Mouse (Mus musculus): ENCODE measurements around the gene Nxpe5. TPM values are rescaled to one million over a fixed set of nuclear protein-coding genes. Genes with fewer than 3 reads are reported as not detected.
A peak's percentile ranks its signal among the peaks of the same experiment; 100 is the strongest.

Nxpe5 gene
- polyA plus RNA-seq (2015; fragmentation: Nextera tagmentation; extraction: Ambion mirVana) = not detected in 2 replicates

- Histone ChIP-seq H3K4me1 (no peaks in the 10 kb centered on the region), H3K36me3 (no peaks in the 10 kb centered on the region), H3K27me3 (replicated peaks) (no peaks in the 10 kb centered on the region), H3K27ac (replicated peaks) (no peak within 1 kb of the TSS), H3K4me3 (no peak within 1 kb of the TSS), H3K9ac (no peak within 1 kb of the TSS), H3K9me3 (no peaks in the 10 kb centered on the region), H3K4me2 (no peak within 1 kb of the TSS)
- WGBS = 50% methylated on average over 2 of the region's 2 CpGs
- no peak for ATAC-seq (ENCODE audit: extremely low read depth, insufficient number of reproducible peaks, low FRiP score, low TSS enrichment)
Measured at GRCm38 (mm10) chr5:138225700-138226099, at the start of gene Nxpe5. Gene Nxpe5, plus strand, starts transcription at chr5:138225898.

DNA sequence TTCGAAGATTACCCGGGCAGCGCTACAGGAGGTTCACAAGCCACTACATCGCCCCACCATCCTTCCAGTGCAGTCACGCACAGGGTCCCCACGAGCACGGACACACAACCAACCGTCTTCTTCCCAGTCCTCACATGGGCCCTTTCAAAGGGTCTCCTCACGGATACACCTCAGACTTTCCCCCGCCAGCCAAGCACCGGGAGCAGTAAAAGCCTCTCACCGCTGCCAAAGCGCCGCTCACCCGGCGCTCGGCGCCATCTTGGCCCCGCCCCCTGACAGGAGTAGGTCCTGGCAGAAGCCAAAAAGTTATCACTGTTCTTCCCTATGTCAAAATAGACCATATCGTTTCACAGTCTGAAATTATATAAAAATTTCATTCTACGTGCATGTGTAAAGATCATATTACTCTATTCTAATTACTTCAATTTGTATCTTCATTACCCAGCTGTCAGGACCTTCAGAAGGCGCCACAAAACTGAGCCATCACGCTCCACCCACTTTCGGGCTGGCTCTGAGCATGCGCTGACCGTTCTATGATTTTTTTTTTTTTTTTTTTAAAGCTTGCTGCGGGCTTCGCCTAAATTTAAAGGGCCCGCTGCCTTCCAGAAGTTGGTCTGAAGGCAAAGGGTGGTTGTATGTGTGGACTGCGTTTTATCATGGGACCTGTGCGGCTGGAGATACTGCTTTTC, 38.6 kb upstream of the Nxpe5 start, which contains the start of the genes Taf6 and Cnpy4:
TSS of gene Taf6 (minus strand) at position 502 of the 689 bp plus-strand sequence.
TSS of gene Cnpy4 (plus strand) at position 536 of the 689 bp plus-strand sequence.
- Histone ChIP-seq H3K9ac (peak within 1 kb of the TSS; percentile 91), H3K4me2 (peak within 1 kb of the TSS; percentile 77), H3K27me3 (replicated peaks) (no peaks in the 10 kb centered on the region), H3K9me3 (no peaks in the 10 kb centered on the region), H3K36me3 (peaks cover 49% of the 10 kb centered on the region), H3K27ac (replicated peaks) (peak within 1 kb of the TSS; percentile 74), H3K4me3 (peak within 1 kb of the TSS; percentile 72), H3K4me1 (peaks cover 20% of the 10 kb centered on the region)
- under 1% methylated on average over 31 of the region's 31 CpGs for WGBS
- ATAC-seq (ENCODE audit: extremely low read depth, insufficient number of reproducible peaks, low FRiP score, low TSS enrichment) = peak; percentile 69

DNA sequence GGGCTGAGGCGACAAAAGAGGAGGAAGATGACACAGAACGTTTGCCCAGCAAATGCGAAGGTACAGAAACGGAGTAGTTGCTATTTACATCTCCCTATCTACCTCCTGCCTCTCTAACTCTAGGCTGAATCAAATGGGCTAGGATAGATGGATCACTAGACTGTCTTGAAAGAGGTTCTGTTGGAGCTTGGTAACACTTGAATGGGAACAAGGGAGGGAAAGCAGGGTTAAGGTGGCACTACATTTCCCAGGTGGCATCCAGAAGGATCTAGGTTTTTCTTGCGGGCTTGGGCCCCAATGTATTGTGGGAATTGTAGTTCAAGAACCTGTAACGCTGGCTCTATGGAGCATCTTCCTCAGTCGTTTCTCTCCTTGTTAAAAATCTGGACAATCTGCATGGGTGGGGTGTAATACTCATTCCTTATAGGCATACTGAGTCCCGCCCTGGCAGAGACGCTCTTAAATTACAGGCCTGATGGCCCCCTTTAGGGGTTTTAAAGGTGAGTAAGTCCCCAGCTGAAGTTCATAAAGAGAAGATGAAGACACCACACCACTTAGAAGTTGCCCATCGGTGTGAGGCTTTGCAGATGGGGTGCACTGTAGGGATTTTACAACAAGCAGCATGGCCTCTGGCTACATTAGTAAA, 37.9 kb upstream of the Nxpe5 start:
- Histone ChIP-seq H3K27me3 (replicated peaks) (no peaks in the 10 kb centered on the region), H3K9me3 (no peaks in the 10 kb centered on the region), H3K9ac (peak overlapping the region; percentile 91), H3K4me1 (peaks cover 20% of the 10 kb centered on the region), H3K4me2 (peak overlapping the region; percentile 77), H3K36me3 (peaks cover 49% of the 10 kb centered on the region), H3K4me3 (peak overlapping the region; percentile 72), H3K27ac (replicated peaks) (peak overlapping the region; percentile 74)
- peak; percentile 70 for ATAC-seq (ENCODE audit: extremely low read depth, insufficient number of reproducible peaks, low FRiP score, low TSS enrichment)
- WGBS = under 1% methylated on average over 10 of the region's 10 CpGs

DNA sequence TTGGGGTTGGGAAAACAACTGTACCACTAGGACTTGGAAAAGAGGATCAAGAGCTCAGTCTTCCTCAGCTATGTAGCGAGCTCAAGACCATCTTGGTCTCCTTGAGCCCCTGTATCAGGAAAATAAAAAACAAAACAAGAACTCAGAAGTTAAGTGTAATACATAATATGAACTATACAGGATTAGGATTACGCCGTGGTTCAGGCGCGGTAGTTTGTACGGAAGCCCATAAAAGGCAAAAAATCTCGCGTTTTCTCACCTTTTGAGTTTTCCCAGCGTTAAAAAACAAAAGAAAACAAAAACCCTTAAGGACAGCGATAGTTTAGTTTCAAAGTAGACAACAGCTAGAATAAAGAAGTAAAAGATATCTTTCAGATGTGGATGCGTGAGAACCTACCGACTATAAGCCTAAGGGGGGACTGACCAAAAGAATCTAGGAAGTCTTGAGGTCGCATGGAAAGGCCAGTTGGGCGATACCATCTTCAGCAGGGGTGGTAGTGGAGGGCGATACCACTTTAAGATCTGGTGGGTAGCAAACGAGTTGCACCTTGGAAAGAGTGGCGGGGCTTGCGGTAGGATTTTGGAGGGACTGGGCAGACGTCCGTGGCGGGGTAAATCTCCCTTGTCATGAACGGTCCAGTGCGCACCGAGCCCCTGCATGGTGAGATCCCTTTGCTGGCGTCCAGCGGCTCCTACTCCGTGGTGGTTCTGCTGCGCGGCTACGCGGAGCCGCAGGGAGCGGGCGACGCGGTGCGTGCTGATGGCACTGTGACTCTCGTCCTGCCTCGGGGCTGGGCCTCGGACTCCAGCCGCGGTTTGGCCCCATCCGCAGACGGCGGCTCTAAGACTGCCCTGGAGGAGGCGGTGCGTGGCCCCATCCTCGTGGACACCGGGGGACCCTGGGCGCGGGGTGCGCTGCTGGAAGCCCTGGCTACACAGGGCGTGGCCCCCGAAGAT, 31.6 kb upstream of the Nxpe5 start, which contains the start of gene Mblac1:
TSS of gene Mblac1 (plus strand) at position 544 of the 957 bp plus-strand sequence.
- Histone ChIP-seq H3K27ac (replicated peaks) (peak within 1 kb of the TSS; percentile 87), H3K27me3 (replicated peaks) (no peaks in the 10 kb centered on the region), H3K36me3 (peaks cover 39% of the 10 kb centered on the region), H3K9ac (peak within 1 kb of the TSS; percentile 92), H3K4me2 (peak within 1 kb of the TSS; percentile 99), H3K4me1 (peaks cover 17% of the 10 kb centered on the region), H3K9me3 (no peaks in the 10 kb centered on the region), H3K4me3 (peak within 1 kb of the TSS; percentile 80)
- ATAC-seq (ENCODE audit: extremely low read depth, insufficient number of reproducible peaks, low FRiP score, low TSS enrichment) = peak; percentile 64
- WGBS = 7% methylated on average over 54 of the region's 54 CpGs

GRCm38 (mm10) chr5:138194755-138195345, 30.8 kb upstream of the Nxpe5 start:
- Histone ChIP-seq H3K9me3 (no peaks in the 10 kb centered on the region), H3K4me1 (peaks cover 17% of the 10 kb centered on the region), H3K27me3 (replicated peaks) (no peaks in the 10 kb centered on the region), H3K9ac (peak overlapping the region; percentile 92), H3K36me3 (peaks cover 33% of the 10 kb centered on the region), H3K27ac (replicated peaks) (peak overlapping the region; percentile 87), H3K4me2 (peak overlapping the region; percentile 99), H3K4me3 (peak overlapping the region; percentile 80)
- ATAC-seq (ENCODE audit: extremely low read depth, insufficient number of reproducible peaks, low FRiP score, low TSS enrichment) = peak; percentile 27; the same call in 1 of the 2 replicates
- 2% methylated on average over 29 of the region's 29 CpGs for WGBS

DNA sequence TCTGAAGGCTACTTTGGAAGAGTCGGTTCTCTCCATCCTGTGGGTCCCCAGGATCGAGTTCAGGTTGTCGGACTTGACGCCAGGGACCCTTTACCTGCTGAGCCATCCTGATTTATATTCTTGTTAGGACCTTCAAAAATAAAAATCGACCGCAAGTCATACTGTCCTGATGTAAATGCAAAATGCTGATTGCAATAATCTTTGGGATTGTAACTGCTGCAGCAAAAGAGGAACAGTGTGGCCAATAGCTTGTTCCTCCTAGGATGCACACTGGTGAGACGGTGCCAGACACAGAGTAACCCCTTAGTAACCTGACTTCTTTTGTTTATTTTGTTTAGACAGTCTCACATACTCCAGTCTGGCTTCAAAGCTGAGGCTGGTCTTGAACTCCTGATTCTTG, 30.2 kb upstream of the Nxpe5 start:
- Histone ChIP-seq H3K4me1 (peaks cover 17% of the 10 kb centered on the region), H3K9me3 (no peaks in the 10 kb centered on the region), H3K4me3 (peak overlapping the region; percentile 80), H3K27me3 (replicated peaks) (no peaks in the 10 kb centered on the region), H3K27ac (replicated peaks) (no peak overlapping the region), H3K9ac (peak overlapping the region; percentile 92), H3K36me3 (peaks cover 27% of the 10 kb centered on the region), H3K4me2 (peak overlapping the region; percentile 99)
- no peak for ATAC-seq (ENCODE audit: extremely low read depth, insufficient number of reproducible peaks, low FRiP score, low TSS enrichment)
- WGBS = 74% methylated on average over 7 of the region's 7 CpGs

GRCm38 (mm10) chr5:138199576-138199975, 26.1 kb upstream of the Nxpe5 start:
- H3K9me3 ChIP-seq = peaks cover 10% of the 10 kb centered on the region; the same call in 1 of the 2 replicates

DNA sequence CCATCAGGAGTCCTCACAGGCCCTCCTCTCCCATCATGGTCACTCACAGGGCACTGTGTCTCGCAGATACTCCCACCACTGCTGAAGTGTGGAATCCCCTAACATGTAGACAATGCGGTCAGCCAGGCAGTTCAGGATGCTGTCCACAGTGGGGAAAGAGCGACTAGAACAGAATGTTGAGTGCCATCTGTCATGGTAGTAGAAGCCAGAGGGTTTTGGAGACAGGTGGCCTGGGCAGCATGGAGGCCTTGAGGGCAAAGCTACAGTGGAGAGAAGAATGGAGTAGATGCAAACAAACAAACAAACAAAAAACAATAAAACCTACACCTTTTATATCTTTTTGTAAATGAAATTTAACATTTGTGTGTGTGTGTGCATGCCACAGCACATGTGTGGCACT, 23.6 kb upstream of the Nxpe5 start:
- Histone ChIP-seq H3K4me1 (no peaks in the 10 kb centered on the region), H3K4me2 (no peak overlapping the region), H3K27ac (replicated peaks) (no peak overlapping the region), H3K36me3 (no peaks in the 10 kb centered on the region), H3K9ac (no peak overlapping the region), H3K9me3 (peaks cover 18% of the 10 kb centered on the region; the same call in 1 of the 2 replicates), H3K4me3 (no peak overlapping the region), H3K27me3 (replicated peaks) (no peaks in the 10 kb centered on the region)
- ATAC-seq (ENCODE audit: extremely low read depth, insufficient number of reproducible peaks, low FRiP score, low TSS enrichment) = no peak
- 76% methylated on average over 3 of the region's 3 CpGs for WGBS

More at GRCm38 (mm10) chr5:138199576-138199975, 26.1 kb upstream of the Nxpe5 start:
- Histone ChIP-seq H3K9ac (no peak overlapping the region), H3K4me2 (no peak overlapping the region), H3K4me3 (no peak overlapping the region), H3K4me1 (peaks cover 8% of the 10 kb centered on the region), H3K36me3 (no peaks in the 10 kb centered on the region), H3K27me3 (replicated peaks) (no peaks in the 10 kb centered on the region), H3K27ac (replicated peaks) (no peak overlapping the region)
- WGBS = 16% methylated on average over 1 of the region's 1 CpGs
- no peak for ATAC-seq (ENCODE audit: extremely low read depth, insufficient number of reproducible peaks, low FRiP score, low TSS enrichment)

- Histone ChIP-seq H3K4me3 (no peak overlapping the region), H3K27me3 (replicated peaks) (no peaks in the 10 kb centered on the region), H3K9ac (no peak overlapping the region), H3K9me3 (peaks cover 25% of the 10 kb centered on the region; the same call in 1 of the 2 replicates), H3K4me1 (no peaks in the 10 kb centered on the region), H3K27ac (replicated peaks) (no peak overlapping the region), H3K36me3 (no peaks in the 10 kb centered on the region), H3K4me2 (no peak overlapping the region)
- no peak for ATAC-seq (ENCODE audit: extremely low read depth, insufficient number of reproducible peaks, low FRiP score, low TSS enrichment)
- WGBS = 69% methylated on average over 1 of the region's 1 CpGs
Measured at GRCm38 (mm10) chr5:138207253-138207652, 18.4 kb upstream of the Nxpe5 start.

- Histone ChIP-seq H3K4me2 (no peak overlapping the region), H3K27ac (replicated peaks) (no peak overlapping the region), H3K4me3 (no peak overlapping the region), H3K4me1 (no peaks in the 10 kb centered on the region), H3K36me3 (no peaks in the 10 kb centered on the region), H3K27me3 (replicated peaks) (no peaks in the 10 kb centered on the region), H3K9me3 (peaks cover 25% of the 10 kb centered on the region; the same call in 1 of the 2 replicates), H3K9ac (no peak overlapping the region)
- ATAC-seq (ENCODE audit: extremely low read depth, insufficient number of reproducible peaks, low FRiP score, low TSS enrichment) = no peak
- WGBS = 69% methylated on average over 4 of the region's 4 CpGs
Measured at GRCm38 (mm10) chr5:138207873-138208272, 17.8 kb upstream of the Nxpe5 start.

Data from heart, embryonic 13.5 days (tissue).